Mouse (Mus musculus) spleen, adult 18-20 months (tissue): Measurements from ENCODE around the gene Mnx1.

Experiments used
- DNase-seq, 2 experiments: peaks; one replicate each; pipeline ENCODE4 v3.0.0; 2022; ENCODE audit warnings: mixed read lengths in 2 of 2

Gene Mnx1

DNA sequence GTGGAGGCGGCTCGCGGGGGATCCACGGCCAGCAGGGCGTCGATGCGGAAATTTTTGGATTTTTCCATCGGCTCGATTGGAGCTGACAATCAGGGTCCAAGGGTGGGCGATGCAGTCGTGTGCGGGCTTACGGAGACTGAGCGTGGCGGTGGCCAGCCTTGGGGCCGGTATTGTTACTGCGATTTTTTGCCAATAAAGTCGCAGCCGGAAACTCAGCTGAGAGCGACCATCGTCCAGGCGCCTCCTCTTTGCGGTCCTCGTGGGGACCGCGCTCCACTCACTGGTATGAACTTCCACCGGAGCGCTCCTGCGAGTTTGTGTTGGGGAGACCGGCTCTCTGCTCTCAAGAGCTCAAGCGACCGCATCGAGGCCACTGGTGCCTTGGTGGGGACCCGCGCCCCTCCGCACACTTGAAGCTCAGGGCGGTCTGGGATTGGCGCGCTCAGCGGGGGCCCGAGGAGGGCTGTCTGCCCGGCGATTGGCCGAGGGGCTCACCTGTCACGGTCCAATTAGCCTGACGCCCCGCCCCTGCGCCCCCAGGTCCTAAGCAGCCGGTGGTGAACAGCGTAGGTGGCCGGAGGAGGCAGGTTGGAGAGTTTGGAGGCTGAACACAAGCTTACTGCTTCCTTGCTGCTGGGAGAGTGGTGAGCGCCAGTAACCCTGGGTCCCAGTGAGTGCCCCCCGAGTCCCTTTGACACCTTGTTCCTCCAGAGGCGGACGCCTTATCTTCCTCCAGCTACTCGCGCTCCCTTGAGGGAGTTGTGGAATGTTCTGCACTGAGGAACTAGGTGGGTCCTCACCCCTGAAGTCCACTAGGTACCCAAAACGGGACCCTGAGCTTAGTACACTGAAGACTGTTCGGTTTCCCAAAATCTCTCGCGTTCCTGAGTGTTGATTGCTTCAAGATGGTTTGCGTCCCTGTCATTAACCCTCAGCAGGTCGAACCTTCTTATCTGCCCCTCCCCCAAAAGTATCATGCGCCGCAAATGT is at the start of gene Mnx1:
TSS of gene Mnx1 (minus strand) at position 263 of the 990 bp plus-strand sequence.
- DNase-seq: no peak

DNA sequence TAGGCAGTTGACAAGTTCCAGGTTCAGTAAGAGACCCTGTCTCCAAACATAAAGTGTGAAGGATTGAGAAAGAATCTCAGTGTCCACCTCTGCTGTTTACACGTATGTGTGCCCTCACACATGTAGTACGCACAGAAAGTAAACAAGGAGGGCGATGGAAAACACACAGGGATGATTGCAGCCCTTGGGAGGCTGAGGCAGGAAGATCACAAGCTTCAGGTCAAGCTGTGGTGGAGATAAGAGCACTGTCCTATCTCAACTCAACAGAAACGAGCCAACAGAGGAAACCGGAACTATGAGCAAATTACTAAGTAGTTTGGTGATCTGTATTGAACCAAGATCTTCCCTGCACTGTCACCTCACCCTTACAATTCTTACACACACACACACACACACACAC is 38.2 kb upstream of the Mnx1 start:
- DNase-seq: no peak

- DNase-seq: no peak
These were observed 37.6 kb upstream of the Mnx1 start for GRCm38 (mm10) chr5:29515888-29516287.

GRCm38 (mm10) chr5:29507013-29507412 is 28.7 kb upstream of the Mnx1 start:
- DNase-seq: no peak

DNA sequence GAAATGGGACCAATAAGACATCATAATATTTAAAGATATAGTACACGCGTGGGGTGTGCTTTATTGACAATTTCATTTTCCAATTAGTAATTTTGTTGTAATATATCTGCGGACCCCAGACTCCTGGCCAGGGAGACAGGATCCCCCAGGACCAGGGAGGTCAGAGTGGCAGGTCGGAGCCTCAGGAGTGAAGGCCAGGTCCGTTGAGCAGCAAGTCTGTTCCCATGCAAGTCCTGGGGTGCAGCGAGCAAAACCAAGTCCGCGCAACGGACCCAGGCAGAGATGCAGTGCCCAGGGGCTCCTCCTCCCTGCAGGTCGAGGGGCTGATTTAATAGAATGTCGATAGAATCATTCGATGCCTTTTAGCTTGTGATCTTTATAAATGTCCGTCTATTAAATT is 9.1 kb upstream of the Mnx1 start:
- DNase-seq: no peak

DNA sequence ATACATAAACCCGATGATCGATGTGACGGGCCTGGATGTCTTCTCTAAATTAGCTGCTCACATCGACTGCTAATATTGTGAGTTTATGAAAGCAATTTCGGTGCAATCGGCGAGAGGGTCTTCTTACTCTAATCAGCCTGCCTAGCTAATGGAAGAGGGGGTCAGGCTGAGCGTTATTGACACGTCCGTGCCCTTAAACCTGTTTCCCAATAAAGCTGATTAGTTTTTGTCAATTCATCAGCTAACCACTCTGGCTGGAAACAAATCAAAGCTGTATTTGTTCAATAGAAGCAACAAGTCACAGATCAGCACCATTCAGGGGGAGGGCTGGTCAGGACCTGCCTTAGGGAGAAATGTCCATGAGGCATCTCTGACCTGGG is 7.7 kb upstream of the Mnx1 start:
- no peak for DNase-seq

GRCm38 (mm10) chr5:29484965-29485940 is 7.0 kb upstream of the Mnx1 start:
- DNase-seq: no peak

DNA sequence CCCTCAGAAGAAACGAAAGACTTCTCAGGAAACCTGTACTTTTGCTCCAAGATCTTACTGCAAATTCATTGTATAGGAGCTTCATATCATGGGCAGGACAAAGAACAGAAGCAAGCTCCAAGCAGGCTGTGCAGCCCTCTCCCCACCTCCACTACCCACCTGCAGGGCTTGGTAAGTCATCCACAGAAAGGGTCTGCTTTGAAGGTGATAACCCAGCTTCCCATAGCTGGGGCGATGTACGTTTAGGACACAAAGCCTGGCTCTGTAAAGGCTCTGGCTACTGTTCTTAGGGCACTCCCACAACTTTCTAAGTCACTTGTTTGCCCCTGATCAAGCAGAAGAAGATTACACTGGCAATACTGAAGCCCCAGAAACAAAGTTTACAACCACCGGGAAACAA is 5.5 kb upstream of the Mnx1 start:
- no peak for DNase-seq

DNA sequence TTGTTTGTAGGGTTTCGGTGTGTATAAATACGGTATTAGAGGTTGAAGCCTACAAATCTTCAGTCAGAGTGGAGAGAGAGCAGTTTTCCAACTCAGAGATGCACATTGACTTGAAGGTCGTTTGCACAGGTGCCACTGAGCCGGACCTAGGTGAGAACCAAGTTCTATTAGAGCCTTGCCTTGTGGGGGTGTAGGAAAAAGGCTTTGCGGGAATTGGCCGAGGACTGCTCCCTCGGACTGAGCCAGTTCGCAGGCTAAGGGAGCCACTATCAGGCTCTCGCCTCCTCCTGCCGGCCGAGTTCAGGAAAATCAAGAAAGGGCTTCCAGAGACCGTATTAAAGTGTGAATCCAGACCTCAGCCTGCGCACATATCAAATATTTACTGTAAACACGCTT is 926 bp upstream of the Mnx1 start:
- DNase-seq: no peak

GRCm38 (mm10) chr5:29477474-29478207 is 629 bp downstream of the Mnx1 start:
- DNase-seq: no peak

GRCm38 (mm10) chr5:29476021-29476420 is 2.2 kb downstream of the Mnx1 start:
- DNase-seq: no peak

GRCm38 (mm10) chr5:29475556-29475955 is 2.7 kb downstream of the Mnx1 start:
- no peak for DNase-seq

GRCm38 (mm10) chr5:29475041-29475440 is 3.2 kb downstream of the Mnx1 start:
- DNase-seq: no peak

DNA sequence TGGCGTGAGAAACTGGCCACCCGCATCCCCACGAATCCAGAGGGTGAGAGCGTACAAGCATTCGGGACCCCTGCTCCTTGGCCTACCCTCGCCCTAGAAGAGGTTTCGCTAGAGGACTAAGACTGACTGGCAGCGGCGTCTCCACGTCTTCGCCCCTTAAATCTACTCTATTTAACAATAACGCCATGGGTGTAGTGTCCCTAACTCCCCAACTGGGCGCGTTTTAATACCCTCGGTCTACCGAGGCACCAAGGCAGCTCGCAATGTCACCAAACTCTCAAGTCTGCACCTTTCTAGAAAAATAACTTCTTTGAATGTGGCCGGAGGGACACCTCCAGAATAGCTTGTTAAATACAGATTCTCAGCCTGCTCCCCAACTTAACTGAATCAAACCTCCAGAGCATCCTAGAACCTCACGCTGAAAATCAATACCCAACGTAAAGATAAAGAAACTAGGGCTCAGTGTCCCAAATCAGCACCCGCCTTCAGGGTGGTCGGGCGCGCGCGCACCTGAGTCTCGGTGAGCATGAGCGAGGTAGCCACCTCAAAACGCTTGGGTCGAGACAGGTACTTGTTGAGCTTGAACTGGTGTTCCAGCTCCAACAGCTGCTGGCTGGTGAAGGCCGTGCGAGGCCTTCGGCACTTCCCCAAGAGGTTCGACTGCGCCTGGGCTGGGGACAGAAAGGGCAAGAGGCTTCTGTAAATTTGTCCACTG is 3.9 kb downstream of the Mnx1 start:
- DNase-seq: no peak

- no peak for DNase-seq
These were observed 4.6 kb downstream of the Mnx1 start for GRCm38 (mm10) chr5:29473551-29474245.

GRCm38 (mm10) chr5:29471855-29472665 is 6.2 kb downstream of the Mnx1 start:
- no peak for DNase-seq

GRCm38 (mm10) chr5:29471396-29471795 is 6.9 kb downstream of the Mnx1 start:
- no peak for DNase-seq

DNA sequence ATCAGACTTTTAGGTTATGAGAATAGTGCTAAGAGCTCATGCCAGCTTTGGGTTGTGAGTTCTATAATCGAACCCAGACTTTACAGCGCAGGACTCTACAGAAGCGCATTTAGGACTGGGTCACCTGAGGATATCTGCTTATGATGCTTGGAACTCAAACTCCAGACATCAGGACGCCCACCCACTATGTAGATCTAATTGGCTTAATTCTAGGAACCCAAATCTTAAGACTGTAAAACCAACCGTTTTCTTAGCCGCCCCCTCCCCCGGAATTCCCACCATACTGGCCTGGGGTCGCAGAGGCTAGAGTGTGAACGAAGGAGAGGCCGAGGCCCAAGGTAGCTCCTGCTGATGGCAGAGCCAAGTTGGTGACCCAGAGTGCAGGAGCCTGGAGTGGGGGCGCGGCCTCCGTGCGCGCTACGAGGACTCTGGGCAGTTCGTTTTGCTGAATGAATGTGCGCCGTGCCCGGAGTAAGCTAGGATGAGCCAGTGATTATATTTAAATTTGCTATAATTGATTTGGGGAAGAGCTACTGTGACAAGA is 7.3 kb downstream of the Mnx1 start:
- DNase-seq: no peak

GRCm38 (mm10) chr5:29470271-29470670 is 8.0 kb downstream of the Mnx1 start:
- DNase-seq: no peak

- no peak for DNase-seq
These were observed 8.8 kb downstream of the Mnx1 start for GRCm38 (mm10) chr5:29469501-29469900.
